Mouse (Mus musculus) embryonic facial prominence, embryonic 14.5 days (tissue): ENCODE measurements at regions not wholly inside any gene's neighbourhood (a gene's known extent, or its start where the extent isn't known, plus 50 kb on each side); places are given as distances from the start of the nearest gene placed in this dataset.
A peak's percentile ranks its signal among the peaks of the same experiment; 100 is the strongest.

ENCODE experiments used
- ATAC-seq: fragments of 200-750 bp; cut with Nextera tagmentation; 2 replicates; pipeline ENCODE4 v1.8.0; 2017; ENCODE audit warnings: low read depth, moderate number of reproducible peaks, moderate TSS enrichment
- DNase-seq: peaks from one replicate; pipeline ENCODE4 v3.0.0-alpha.2; 2015; ENCODE audit warnings: low spot score
- H3K27ac ChIP-seq: fragments of 300-500 bp; sonication (generic); replicated peaks from 2 replicates; pipeline ENCODE4 v1.5.1; 2014; ENCODE audit warnings: low read depth, mild to moderate bottlenecking, low read length, moderate library complexity
- H3K27me3 ChIP-seq: fragments of 300-500 bp; sonication (generic); replicated peaks from 2 replicates; pipeline ENCODE4 v1.6.1; 2014; ENCODE audit warnings: low read length; ENCODE audit not compliant: control insufficient read depth, insufficient read depth
- H3K36me3 ChIP-seq: fragments of 300-500 bp; sonication (generic); 2 replicates; pipeline ENCODE4 v1.6.1; 2014; ENCODE audit warnings: low read length, mixed read lengths; ENCODE audit not compliant: control insufficient read depth, insufficient read depth
- H3K4me1 ChIP-seq: fragments of 300-500 bp; sonication (generic); 2 replicates; pipeline ENCODE4 v1.6.1; 2014; ENCODE audit warnings: antibody characterized with exemption, low read length; ENCODE audit not compliant: control insufficient read depth, insufficient read depth
- H3K4me2 ChIP-seq: fragments of 300-500 bp; sonication (generic); 2 replicates; pipeline ENCODE4 v1.6.1; 2014; ENCODE audit warnings: low read depth, mild to moderate bottlenecking, low read length, moderate library complexity, mixed read lengths
- H3K4me3 ChIP-seq: fragments of 300-500 bp; sonication (generic); 2 replicates; pipeline ENCODE4 v1.5.1; 2014; ENCODE audit warnings: low read depth, mild to moderate bottlenecking, low read length
- H3K9ac ChIP-seq: fragments of 300-500 bp; sonication (generic); 2 replicates; pipeline ENCODE4 v1.6.1; 2014; ENCODE audit warnings: low read depth, mild to moderate bottlenecking, low read length, moderate library complexity, mixed read lengths
- H3K9me3 ChIP-seq: fragments of 300-500 bp; sonication (generic); 2 replicates; pipeline ENCODE4 v1.6.1; 2016; ENCODE audit warnings: low read length; ENCODE audit not compliant: control insufficient read depth
- WGBS: fragments of 180-500 bp; shearing (Covaris S2); extraction: QIAGEN DNeasy Blood & Tissue Kit; methylation state at CpG from one replicate; pipeline ENCODE4 v1.1.7; 2014; 5-methylcytosine and 5-hydroxymethylcytosine counted together

DNA sequence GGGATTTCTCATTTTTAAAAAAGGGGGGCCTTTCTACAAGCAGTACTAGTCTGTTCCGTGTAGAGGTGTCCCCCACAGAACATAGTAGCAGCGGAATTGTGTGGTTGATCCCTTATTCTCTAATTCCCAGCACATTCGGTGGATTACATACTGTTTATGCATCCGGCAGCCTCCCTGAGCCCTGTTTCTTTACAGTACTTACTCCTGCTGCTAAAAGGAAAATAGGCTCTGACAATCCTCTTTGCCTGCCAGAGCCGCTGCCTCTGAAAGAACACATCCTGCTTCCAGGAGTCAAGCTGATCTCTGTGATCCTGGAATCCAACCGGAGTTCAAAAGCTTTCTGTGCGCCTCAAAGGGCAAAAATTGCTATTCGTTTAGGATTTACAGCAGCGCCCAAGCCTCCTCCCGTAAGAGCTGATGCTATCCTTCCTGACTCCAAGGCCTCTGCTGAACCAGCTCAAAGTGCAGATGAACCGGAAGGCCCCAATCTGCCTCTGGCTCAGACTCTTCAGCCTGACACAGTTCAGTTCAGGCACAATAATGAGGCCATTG is 936.6 kb downstream of the Ndufa4 start:
- Histone ChIP-seq H3K27me3 (no peaks in the 10 kb centered on the region), H3K27ac (no peak overlapping the region), H3K4me3 (no peak overlapping the region), H3K4me2 (peak overlapping the region; percentile 33), H3K9me3 (no peaks in the 10 kb centered on the region), H3K36me3 (no peaks in the 10 kb centered on the region), H3K9ac (no peak overlapping the region), H3K4me1 (no peaks in the 10 kb centered on the region)
- DNase-seq (peak; percentile 72), ATAC-seq (peak; percentile 57; the same call in 1 of the 2 replicates)
- WGBS: 13% methylated on average over 11 of the region's 11 CpGs

DNA sequence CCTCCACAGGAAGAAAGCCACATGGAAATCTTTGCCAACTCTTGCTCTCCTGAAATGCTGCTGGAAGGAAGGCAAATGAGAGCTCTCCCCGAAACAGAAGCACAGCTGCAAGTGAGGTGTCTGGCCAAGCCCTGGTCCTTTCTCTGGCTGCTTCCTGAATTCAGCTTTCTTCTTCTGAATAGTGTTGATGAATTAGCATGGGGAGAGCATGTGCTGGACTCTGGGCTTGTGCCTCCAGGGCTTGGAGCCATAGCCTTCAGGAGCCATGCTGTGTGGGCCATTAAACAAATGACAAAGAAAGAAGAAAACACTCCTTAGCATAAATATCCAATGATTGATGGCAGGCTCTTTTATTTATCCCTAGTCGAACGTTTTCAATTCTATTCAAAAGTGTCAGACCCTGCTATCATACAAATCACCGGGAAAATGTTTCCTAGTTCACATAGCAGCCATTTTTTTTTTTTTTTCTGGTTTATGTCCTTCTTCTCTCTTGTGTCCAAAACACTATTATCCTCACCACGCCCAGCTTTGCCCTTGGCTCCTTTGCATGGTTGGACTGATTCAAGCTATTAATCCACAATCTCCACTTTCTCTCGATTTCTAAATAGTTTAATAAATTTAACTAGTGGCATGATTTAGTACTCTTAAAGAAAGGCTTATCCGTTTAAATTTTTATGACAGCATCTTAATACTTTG is 937.3 kb downstream of the Ndufa4 start:
- H3K4me3 ChIP-seq: no peak overlapping the region
- no peaks in the 10 kb centered on the region for H3K27me3 ChIP-seq
- DNase-seq: peak; percentile 11
- no peaks in the 10 kb centered on the region for H3K36me3 ChIP-seq
- no peak overlapping the region for H3K4me2 ChIP-seq
- no peak overlapping the region for H3K27ac ChIP-seq
- ATAC-seq: no peak
- 27% methylated on average over 7 of the region's 7 CpGs for WGBS
- no peak overlapping the region for H3K9ac ChIP-seq
- H3K4me1 ChIP-seq: no peaks in the 10 kb centered on the region
- H3K9me3 ChIP-seq: no peaks in the 10 kb centered on the region

DNA sequence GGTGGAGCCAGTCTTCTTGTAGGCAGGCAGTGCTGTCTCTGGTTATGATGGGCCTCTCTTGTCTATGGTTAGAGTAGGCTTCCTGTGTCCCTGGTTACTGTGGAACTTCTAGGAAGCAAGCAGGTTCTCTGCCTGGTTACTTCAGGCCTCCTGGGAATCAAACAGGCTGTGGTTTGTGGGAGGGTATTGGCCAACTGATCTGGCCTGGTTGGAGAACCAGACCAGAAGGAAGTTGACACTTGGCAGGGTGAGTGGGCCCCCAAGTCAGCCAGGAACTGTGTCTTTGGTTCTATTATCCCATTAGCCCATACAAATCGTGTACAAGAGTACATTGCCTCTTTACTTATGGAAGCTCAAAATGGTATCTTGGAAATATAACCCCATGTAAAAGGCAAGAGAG is 963.8 kb downstream of the Ndufa4 start:
- Histone ChIP-seq H3K27ac (no peak overlapping the region), H3K9me3 (no peaks in the 10 kb centered on the region), H3K4me2 (no peak overlapping the region), H3K36me3 (no peaks in the 10 kb centered on the region), H3K27me3 (no peaks in the 10 kb centered on the region), H3K4me1 (no peaks in the 10 kb centered on the region), H3K4me3 (no peak overlapping the region), H3K9ac (no peak overlapping the region)
- no peak for ATAC-seq
- WGBS: 59% methylated on average over 1 of the region's 1 CpGs
- DNase-seq: no peak

DNA sequence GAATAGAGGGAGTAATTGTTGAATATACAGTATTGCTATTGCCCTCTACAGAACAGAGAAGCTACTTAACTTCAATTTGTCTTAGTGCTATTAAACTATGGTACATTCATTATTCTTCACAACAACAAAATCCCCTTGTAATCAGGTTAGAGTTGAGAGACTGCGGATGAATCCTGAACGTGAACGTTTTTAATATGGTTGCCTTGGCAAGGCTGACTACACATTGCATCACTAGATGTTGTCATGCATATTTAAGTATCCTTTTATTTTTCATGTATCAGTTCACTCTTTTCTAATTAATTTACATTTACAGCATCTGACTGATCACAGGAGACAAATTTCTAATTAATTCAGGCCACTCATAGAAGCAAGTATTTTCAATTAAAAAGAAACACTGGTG is 965.8 kb downstream of the Ndufa4 start:
- H3K9me3 ChIP-seq: no peaks in the 10 kb centered on the region
- no peaks in the 10 kb centered on the region for H3K36me3 ChIP-seq
- H3K4me1 ChIP-seq: no peaks in the 10 kb centered on the region
- ATAC-seq: no peak
- no peak overlapping the region for H3K27ac ChIP-seq
- 84% methylated on average over 3 of the region's 3 CpGs for WGBS
- no peak overlapping the region for H3K4me3 ChIP-seq
- no peak for DNase-seq
- H3K4me2 ChIP-seq: no peak overlapping the region
- H3K9ac ChIP-seq: no peak overlapping the region
- no peaks in the 10 kb centered on the region for H3K27me3 ChIP-seq
